Mouse (Mus musculus) intestine, postnatal 0 days (tissue): ENCODE data around the gene Vipas39. TPM values are rescaled to one million over a fixed set of nuclear protein-coding genes. Genes with fewer than 3 reads are reported as not detected.
A peak's percentile ranks its signal among the peaks of the same experiment; 100 is the strongest.
"Not testable (repeated sequence)": the region's sequence is repeated elsewhere in the genome, so short reads cannot be mapped to it uniquely, and the experiment has no call there.

ENCODE experiments used
- ATAC-seq: fragments of 200-750 bp; cut with Nextera tagmentation; 2 replicates; pipeline ENCODE4 v1.8.0; 2017; ENCODE audit warnings: mild to moderate bottlenecking, moderate TSS enrichment, moderate library complexity
- H3K27ac ChIP-seq: fragments of 300-500 bp; sonication (generic); 2 replicates; pipeline ENCODE4 v1.5.1; 2014; ENCODE audit warnings: mild to moderate bottlenecking, low read depth, low read length, moderate library complexity
- H3K27me3 ChIP-seq: fragments of 300-500 bp; sonication (generic); replicated peaks from 2 replicates; pipeline ENCODE4 v1.6.1; 2014; ENCODE audit warnings: low read length, mixed read lengths; ENCODE audit not compliant: control insufficient read depth, insufficient read depth
- H3K36me3 ChIP-seq: fragments of 300-500 bp; sonication (generic); 2 replicates; pipeline ENCODE4 v1.6.1; 2014; ENCODE audit warnings: mild to moderate bottlenecking, moderate library complexity; ENCODE audit not compliant: control insufficient read depth, insufficient read depth
- H3K4me1 ChIP-seq: fragments of 300-500 bp; sonication (generic); replicated peaks from 2 replicates; pipeline ENCODE4 v1.6.1; 2014; ENCODE audit warnings: antibody characterized with exemption, low read length, mixed read lengths; ENCODE audit not compliant: control insufficient read depth, insufficient read depth
- H3K4me2 ChIP-seq: fragments of 300-500 bp; sonication (generic); replicated peaks from 2 replicates; pipeline ENCODE4 v1.6.1; 2014; ENCODE audit warnings: low read depth, mild to moderate bottlenecking, moderate library complexity
- H3K4me3 ChIP-seq: fragments of 300-500 bp; sonication (generic); 2 replicates; pipeline ENCODE4 v1.5.1; 2014; ENCODE audit warnings: low read depth, low read length
- H3K9ac ChIP-seq: fragments of 300-500 bp; sonication (generic); 2 replicates; pipeline ENCODE4 v1.6.1; 2014; ENCODE audit warnings: mild to moderate bottlenecking, low read depth, low read length
- H3K9me3 ChIP-seq: fragments of 300-500 bp; sonication (generic); 2 replicates; pipeline ENCODE4 v1.6.1; 2016; ENCODE audit warnings: mixed run types; ENCODE audit not compliant: control insufficient read depth
- CTCF ChIP-seq: sonication (generic); IDR thresholded peaks from 2 replicates; pipeline ENCODE4 v1.5.1; 2016; ENCODE audit warnings: low read depth, mild to moderate bottlenecking, control low read depth, antibody characterized with exemption, moderate library complexity
- WGBS: fragments of 180-500 bp; shearing (Covaris S2); extraction: QIAGEN DNeasy Blood & Tissue Kit; methylation state at CpG from one replicate; pipeline ENCODE4 v1.1.7; 2014; 5-methylcytosine and 5-hydroxymethylcytosine counted together
- polyA plus RNA-seq: library from polyadenylated mRNA; unstranded; fragments of >200 nt; fragmentation: Nextera tagmentation; extraction: Ambion mirVana; gene quantifications from 2 replicates; pipeline ENCODE4 v1.2.1, GENCODE M21; 2015

The Vipas39 gene
- polyA plus RNA-seq, result 23.4 and 28.9 TPM in 2 replicates

DNA sequence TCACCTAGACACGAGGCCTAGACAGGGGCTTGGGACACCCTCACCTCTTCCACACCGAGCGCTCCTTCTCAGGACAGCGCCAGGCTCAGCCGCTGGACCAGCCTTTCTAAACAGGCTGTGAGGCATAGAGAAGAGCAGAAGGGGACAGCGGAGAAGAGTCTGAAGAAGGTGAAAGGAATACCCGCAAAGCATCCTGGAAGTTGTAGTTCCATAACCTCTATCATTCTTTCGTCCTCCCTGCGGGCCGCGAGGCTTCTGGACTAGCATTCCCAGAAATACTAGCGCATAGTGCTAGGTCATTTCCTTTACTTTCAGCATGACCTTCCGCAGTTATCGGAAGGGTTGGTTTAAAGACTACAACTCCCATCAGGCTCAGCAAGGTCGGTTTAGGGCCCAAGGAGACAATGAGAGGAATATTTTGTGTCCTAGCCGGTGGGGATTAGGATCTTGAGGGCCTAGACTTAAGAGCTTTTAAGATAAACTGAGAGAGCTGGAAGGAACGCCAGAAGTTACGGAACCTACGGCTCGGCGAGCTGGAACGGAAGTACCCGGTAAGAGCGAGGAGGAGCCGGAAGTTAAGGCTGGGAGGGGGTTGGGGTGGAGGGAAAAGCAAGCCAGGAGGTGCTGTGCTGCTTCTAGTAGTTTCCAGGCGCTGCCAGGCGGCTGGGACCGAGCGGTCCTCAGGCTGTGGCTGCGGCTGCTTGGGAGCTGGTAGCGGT lies at the start of gene Vipas39, which contains the start of gene Ahsa1:
Gene Vipas39, minus strand, starts transcription at position 149 of the 719 bp plus-strand sequence.
Gene Ahsa1, plus strand, starts transcription at position 372 of the 719 bp plus-strand sequence.
- ATAC-seq, result peak; percentile 97
- peak; percentile 67 for TF ChIP-seq CTCF
- Histone ChIP-seq H3K36me3 (peaks cover 45% of the 10 kb centered on the region), H3K9me3 (no peaks in the 10 kb centered on the region), H3K4me2 (peak within 1 kb of the TSS; percentile 89), H3K9ac (peak within 1 kb of the TSS; percentile 70), H3K4me1 (no peaks in the 10 kb centered on the region), H3K27me3 (no peaks in the 10 kb centered on the region), H3K4me3 (peak within 1 kb of the TSS; percentile 87), H3K27ac (peak within 1 kb of the TSS; percentile 77)
- WGBS, result under 1% methylated on average over 31 of the region's 31 CpGs

DNA sequence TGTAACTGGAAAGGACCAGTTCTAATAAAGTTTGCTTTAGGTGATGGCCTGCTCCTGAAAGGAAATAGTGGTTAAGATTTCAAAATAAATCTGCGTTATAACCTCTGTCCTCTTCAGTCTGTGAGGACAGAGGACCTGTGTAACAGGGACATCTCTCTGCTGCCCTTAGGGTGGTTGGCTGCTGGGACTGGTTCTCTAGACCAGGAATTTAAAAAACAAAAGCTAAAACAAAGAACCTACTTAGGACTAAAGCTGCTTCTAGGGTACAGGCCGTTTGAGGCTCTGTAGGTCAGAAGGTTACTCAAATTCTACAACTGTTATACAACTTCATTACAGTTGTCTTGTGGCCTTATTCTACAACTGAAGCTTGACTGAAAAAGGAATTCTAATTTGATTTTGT lies 47.0 kb upstream of the Vipas39 start:
- H3K36me3 ChIP-seq, result peaks cover 49% of the 10 kb centered on the region
- no peak overlapping the region for H3K27ac ChIP-seq
- H3K9ac ChIP-seq, result no peak overlapping the region
- H3K4me3 ChIP-seq, result no peak overlapping the region
- no peaks in the 10 kb centered on the region for H3K27me3 ChIP-seq
- H3K4me2 ChIP-seq, result no peak overlapping the region
- TF ChIP-seq CTCF, result no peak
- ATAC-seq, result no peak
- H3K9me3 ChIP-seq, result no peaks in the 10 kb centered on the region
- H3K4me1 ChIP-seq, result no peaks in the 10 kb centered on the region
- WGBS, result 72% methylated on average over 2 of the region's 2 CpGs

DNA sequence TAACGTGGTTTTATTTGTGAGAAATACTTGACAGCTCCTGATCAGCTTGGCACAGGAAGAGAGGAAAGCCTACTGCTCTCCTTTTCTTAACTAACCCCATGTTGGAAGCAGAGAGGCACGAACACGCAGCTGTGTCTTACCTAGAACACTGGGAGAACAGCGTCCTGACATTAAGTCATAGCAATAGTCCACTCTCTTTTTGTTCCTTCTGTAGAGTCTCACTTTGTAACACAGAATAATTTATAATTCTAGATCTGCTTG lies 40.5 kb upstream of the Vipas39 start:
- H3K4me2 ChIP-seq, H3K9me3 ChIP-seq, H3K27ac ChIP-seq, ATAC-seq, H3K9ac ChIP-seq, H3K27me3 ChIP-seq, H3K4me1 ChIP-seq, H3K4me3 ChIP-seq: not testable (repeated sequence)
- H3K36me3 ChIP-seq, result peaks cover 32% of the 10 kb centered on the region
- WGBS, result 81% methylated on average over 4 of the region's 4 CpGs

DNA sequence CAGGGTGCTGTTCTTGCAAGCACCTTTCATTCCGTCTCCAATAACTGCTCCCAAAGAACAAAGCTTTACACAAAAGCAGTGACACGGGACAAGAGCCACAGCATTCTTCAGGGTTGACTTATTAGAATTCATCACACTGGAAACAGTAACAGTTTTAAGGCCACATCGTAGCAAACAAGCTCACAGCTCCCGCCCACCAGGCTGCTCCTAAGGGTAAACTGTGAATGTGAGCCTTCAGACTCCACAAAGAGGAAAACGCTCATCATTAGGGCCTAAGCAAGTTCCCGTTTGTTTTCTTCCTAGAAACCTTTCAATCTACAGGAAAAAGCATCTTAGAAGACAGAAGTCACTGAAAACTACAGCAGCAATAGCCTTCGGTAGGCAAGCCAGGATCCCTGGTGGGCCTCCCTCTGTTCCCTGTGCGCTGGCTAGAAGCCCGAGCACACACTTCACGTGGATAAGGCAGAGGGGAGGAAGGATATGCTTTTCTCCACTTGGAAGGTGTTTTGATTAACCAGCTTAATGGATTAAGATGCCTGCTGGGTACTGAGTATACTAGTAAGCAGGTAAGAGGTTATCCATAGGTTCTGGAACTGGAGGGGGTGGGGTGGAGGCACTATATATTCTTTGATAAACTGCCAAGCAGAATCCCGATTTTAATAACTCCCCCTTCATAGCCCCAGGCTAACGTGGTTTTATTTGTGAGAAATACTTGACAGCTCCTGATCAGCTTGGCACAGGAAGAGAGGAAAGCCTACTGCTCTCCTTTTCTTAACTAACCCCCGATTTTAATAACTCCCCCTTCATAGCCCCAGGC lies 39.9 kb upstream of the Vipas39 start:
- H3K9me3 ChIP-seq, result no peaks in the 10 kb centered on the region
- H3K4me1 ChIP-seq, result no peaks in the 10 kb centered on the region
- peaks cover 27% of the 10 kb centered on the region for H3K36me3 ChIP-seq
- no peak for ATAC-seq
- no peak overlapping the region for H3K27ac ChIP-seq
- no peaks in the 10 kb centered on the region for H3K27me3 ChIP-seq
- H3K9ac ChIP-seq, result no peak overlapping the region
- no peak overlapping the region for H3K4me3 ChIP-seq
- no peak overlapping the region for H3K4me2 ChIP-seq
- WGBS, result 45% methylated on average over 13 of the region's 13 CpGs
- TF ChIP-seq CTCF, result no peak

DNA sequence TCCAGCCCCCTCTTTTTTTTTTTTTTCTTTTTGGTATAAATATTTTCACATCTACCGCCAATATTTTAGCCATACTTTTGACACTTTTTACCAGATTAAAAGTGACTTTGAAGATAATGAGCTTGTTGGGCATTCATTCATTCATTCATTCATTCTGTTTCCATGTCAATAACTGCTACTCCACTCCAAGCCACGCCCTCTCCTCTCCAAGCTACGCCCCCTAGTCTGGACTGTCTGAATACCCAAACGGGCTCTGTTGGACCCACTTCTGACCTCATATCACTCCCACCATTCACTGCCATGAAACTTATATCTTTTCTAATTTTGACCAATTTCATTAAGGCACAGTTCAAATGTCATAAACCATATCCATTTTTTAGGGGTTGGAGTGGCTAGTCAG lies 35.1 kb upstream of the Vipas39 start:
- no peak for TF ChIP-seq CTCF
- no peak overlapping the region for H3K27ac ChIP-seq
- H3K9me3 ChIP-seq, result no peaks in the 10 kb centered on the region
- H3K27me3 ChIP-seq, result no peaks in the 10 kb centered on the region; the same call in 1 of the 2 replicates
- H3K36me3 ChIP-seq, result no peaks in the 10 kb centered on the region
- no peak overlapping the region for H3K9ac ChIP-seq
- no peak for ATAC-seq
- no peak overlapping the region for H3K4me3 ChIP-seq
- 55% methylated on average over 4 of the region's 4 CpGs for WGBS
- no peak overlapping the region for H3K4me2 ChIP-seq
- no peaks in the 10 kb centered on the region for H3K4me1 ChIP-seq

DNA sequence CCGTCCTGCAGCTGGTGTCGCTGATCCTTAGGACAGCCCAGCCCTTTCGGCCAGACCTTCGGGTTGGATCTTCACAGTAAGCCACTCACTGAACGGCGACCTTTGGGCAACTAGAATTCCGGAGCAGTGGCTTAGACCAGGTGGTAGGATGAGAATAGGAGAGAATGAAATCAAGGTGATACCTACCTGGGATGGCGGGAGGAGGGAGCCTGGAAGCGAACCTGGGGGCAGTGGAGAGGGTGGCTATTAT lies 34.3 kb upstream of the Vipas39 start:
- no peak for TF ChIP-seq CTCF
- no peak overlapping the region for H3K9ac ChIP-seq
- no peaks in the 10 kb centered on the region for H3K36me3 ChIP-seq
- no peaks in the 10 kb centered on the region for H3K9me3 ChIP-seq
- H3K4me3 ChIP-seq, result peak overlapping the region; percentile 70
- H3K4me1 ChIP-seq, result no peaks in the 10 kb centered on the region
- 3% methylated on average over 9 of the region's 9 CpGs for WGBS
- H3K27ac ChIP-seq, result no peak overlapping the region
- no peak for ATAC-seq
- H3K4me2 ChIP-seq, result peak overlapping the region; percentile 99
- H3K27me3 ChIP-seq, result no peaks in the 10 kb centered on the region; the same call in 1 of the 2 replicates
